Mouse (Mus musculus) brain, embryonic 18.5 days (tissue): ENCODE results near the gene Bnip1.

Source experiments
- DNase-seq: peaks from one replicate; pipeline ENCODE4 v3.0.0-alpha.2; 2012; ENCODE audit warnings: low read depth, low spot score

Gene Bnip1

GRCm38 (mm10) chr17:26793068-26793765 is 12.4 kb downstream of the Bnip1 start:
- DNase-seq, result no peak

GRCm38 (mm10) chr17:26794744-26795143 is 13.9 kb downstream of the Bnip1 start:
- no peak for DNase-seq

- DNase-seq, result no peak
Measured at GRCm38 (mm10) chr17:26795386-26795785, 14.5 kb downstream of the Bnip1 start.

- no peak for DNase-seq
Measured at GRCm38 (mm10) chr17:26797379-26798128, 16.7 kb downstream of the Bnip1 start.

- no peak for DNase-seq
Measured at GRCm38 (mm10) chr17:26802886-26803285, 22.0 kb downstream of the Bnip1 start.

- no peak for DNase-seq
Measured at GRCm38 (mm10) chr17:26812607-26813006, 31.7 kb downstream of the Bnip1 start.

- no peak for DNase-seq
Measured at GRCm38 (mm10) chr17:26813497-26813896, 32.6 kb downstream of the Bnip1 start.

- DNase-seq, result no peak
Measured at GRCm38 (mm10) chr17:26816810-26817209, 35.9 kb downstream of the Bnip1 start.

GRCm38 (mm10) chr17:26817776-26818175 is 36.9 kb downstream of the Bnip1 start:
- no peak for DNase-seq

GRCm38 (mm10) chr17:26826131-26826530 is 45.3 kb downstream of the Bnip1 start:
- no peak for DNase-seq

GRCm38 (mm10) chr17:26833806-26834205 is 52.9 kb downstream of the Bnip1 start:
- DNase-seq, result no peak

- DNase-seq, result no peak
Measured at GRCm38 (mm10) chr17:26834302-26834965, 53.6 kb downstream of the Bnip1 start.

GRCm38 (mm10) chr17:26834966-26835755 is 54.3 kb downstream of the Bnip1 start:
- DNase-seq, result no peak

GRCm38 (mm10) chr17:26835956-26836355 is 55.1 kb downstream of the Bnip1 start:
- DNase-seq, result no peak

- no peak for DNase-seq
Measured at GRCm38 (mm10) chr17:26836377-26836776, 55.5 kb downstream of the Bnip1 start.

- DNase-seq, result no peak
Measured at GRCm38 (mm10) chr17:26836786-26837545, 56.1 kb downstream of the Bnip1 start.

- no peak for DNase-seq
Measured at GRCm38 (mm10) chr17:26837546-26837985, 56.7 kb downstream of the Bnip1 start.

GRCm38 (mm10) chr17:26838191-26838910 is 57.5 kb downstream of the Bnip1 start:
- no peak for DNase-seq

GRCm38 (mm10) chr17:26838911-26839717 is 58.2 kb downstream of the Bnip1 start:
- DNase-seq, result no peak
